Mouse (Mus musculus): ENCODE measurements at regions not wholly inside any gene's neighbourhood (a gene's known extent, or its start where the extent isn't known, plus 50 kb on each side); places are given as distances from the start of the nearest gene placed in this dataset.

DNA sequence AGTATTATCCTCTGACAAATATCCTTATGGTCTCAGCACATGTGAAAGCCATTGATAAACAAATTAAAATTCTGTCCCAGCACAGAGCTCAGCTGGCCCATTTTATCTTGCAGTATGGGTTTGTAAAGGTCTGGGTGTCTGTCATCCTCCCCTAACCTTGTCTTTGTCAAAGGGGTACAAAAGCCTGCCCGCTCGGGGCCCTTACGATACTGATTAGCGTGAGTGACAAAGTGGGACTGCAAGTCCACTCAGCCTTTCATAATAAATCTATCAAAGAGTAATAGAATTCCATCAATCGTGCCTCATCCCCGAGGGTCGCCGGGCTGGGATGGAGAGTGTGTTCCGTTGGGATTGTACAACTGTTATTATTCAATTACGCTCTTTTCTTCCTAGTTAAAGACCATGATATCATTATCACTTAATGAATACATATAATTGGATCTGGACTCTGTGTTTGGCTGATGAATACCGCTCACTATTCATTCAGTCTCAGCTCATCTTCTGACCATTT is 82.0 kb upstream of the Foxd3 start:
- Histone ChIP-seq H3K36me3 (ENCODE audit: control insufficient read depth, insufficient read depth, low read length) (no peaks in the 10 kb centered on the region), H3K9me3 (ENCODE audit: control insufficient read depth, low read length) (no peaks in the 10 kb centered on the region), H3K27ac (replicated peaks; ENCODE audit: low read depth, low read length) (no peak overlapping the region), H3K4me1 (ENCODE audit: control insufficient read depth, insufficient read depth, low read length) (peaks cover 8% of the 10 kb centered on the region), H3K9ac (ENCODE audit: low read depth, low read length) (no peak overlapping the region), H3K27me3 (replicated peaks; ENCODE audit: control insufficient read depth, insufficient read depth, low read length) (peaks cover 27% of the 10 kb centered on the region; the same call in 1 of the 2 replicates), H3K4me2 (ENCODE audit: low read depth, low read length) (no peak overlapping the region), H3K4me3 (ENCODE audit: low read depth, low read length) (no peak overlapping the region)
- WGBS: 47% methylated on average over 11 of the region's 11 CpGs
- no peak for ATAC-seq (ENCODE audit: low read depth)
- peak; percentile 10 for DNase-seq (ENCODE audit: low spot score)

DNA sequence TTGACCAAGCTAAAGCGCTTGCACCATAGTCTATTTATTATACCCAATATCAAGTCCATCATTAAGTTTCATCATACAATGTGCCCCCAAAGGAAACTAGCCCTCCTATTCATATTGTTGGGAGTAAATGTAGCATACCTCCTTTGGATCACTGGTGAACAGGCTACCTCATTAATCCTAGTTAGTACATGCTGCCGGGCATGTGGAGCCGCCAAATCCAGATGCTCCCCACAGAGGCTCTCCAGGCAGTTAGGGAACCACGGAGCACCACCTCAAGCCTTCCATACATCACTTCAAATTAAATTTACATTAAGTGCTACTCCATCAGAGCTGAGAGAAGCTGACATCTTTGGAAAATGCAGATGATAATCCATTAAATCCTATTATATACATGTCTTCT is 81.1 kb upstream of the Foxd3 start:
- no peak overlapping the region for H3K27ac ChIP-seq (replicated peaks; ENCODE audit: low read depth, low read length)
- 35% methylated on average over 4 of the region's 4 CpGs for WGBS
- DNase-seq (ENCODE audit: low spot score): peak; percentile 15

DNA sequence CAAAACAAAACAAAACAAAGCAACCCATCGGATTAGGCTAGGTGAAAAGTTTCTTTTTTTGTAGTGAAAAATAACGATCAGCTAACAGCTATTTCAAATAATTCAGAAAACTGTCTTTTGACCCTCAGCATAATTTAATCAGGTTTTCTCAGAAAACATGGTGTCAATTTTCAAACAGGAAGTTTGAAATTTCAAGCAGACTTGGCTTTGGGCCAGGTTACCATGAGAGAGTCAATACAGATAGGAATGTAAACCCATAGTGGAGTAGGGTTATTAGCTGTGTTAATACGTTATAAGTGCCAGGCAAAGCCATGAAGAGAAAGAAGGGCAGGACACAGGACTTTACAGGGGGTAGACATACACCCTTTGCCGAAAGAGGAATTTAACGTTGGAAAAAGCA is 58.3 kb upstream of the Foxd3 start:
- no peaks in the 10 kb centered on the region for H3K36me3 ChIP-seq (ENCODE audit: control insufficient read depth, insufficient read depth, low read length)
- H3K4me1 ChIP-seq (ENCODE audit: control insufficient read depth, insufficient read depth, low read length): no peaks in the 10 kb centered on the region
- no peak overlapping the region for H3K4me2 ChIP-seq (ENCODE audit: low read depth, low read length)
- H3K4me3 ChIP-seq (ENCODE audit: low read depth, low read length): no peak overlapping the region
- ATAC-seq (ENCODE audit: low read depth): no peak
- DNase-seq (ENCODE audit: low spot score): peak; percentile 39
- 53% methylated on average over 5 of the region's 5 CpGs for WGBS
- H3K27me3 ChIP-seq (replicated peaks; ENCODE audit: control insufficient read depth, insufficient read depth, low read length): no peaks in the 10 kb centered on the region
- H3K9me3 ChIP-seq (ENCODE audit: control insufficient read depth, low read length): no peaks in the 10 kb centered on the region
- H3K9ac ChIP-seq (ENCODE audit: low read depth, low read length): no peak overlapping the region
- no peak overlapping the region for H3K27ac ChIP-seq (replicated peaks; ENCODE audit: low read depth, low read length)

More for the DNA sequence above, 81.1 kb upstream of the Foxd3 start:
- no peak overlapping the region for H3K9ac ChIP-seq (ENCODE audit: low read depth, low read length)
- H3K4me1 ChIP-seq (ENCODE audit: control insufficient read depth, insufficient read depth, low read length): peaks cover 8% of the 10 kb centered on the region
- ATAC-seq (ENCODE audit: low read depth): no peak
- no peaks in the 10 kb centered on the region for H3K9me3 ChIP-seq (ENCODE audit: control insufficient read depth, low read length)
- H3K4me3 ChIP-seq (ENCODE audit: low read depth, low read length): no peak overlapping the region
- H3K27me3 ChIP-seq (replicated peaks; ENCODE audit: control insufficient read depth, insufficient read depth, low read length): peaks cover 27% of the 10 kb centered on the region; the same call in 1 of the 2 replicates
- no peaks in the 10 kb centered on the region for H3K36me3 ChIP-seq (ENCODE audit: control insufficient read depth, insufficient read depth, low read length)
- H3K4me2 ChIP-seq (ENCODE audit: low read depth, low read length): no peak overlapping the region

DNA sequence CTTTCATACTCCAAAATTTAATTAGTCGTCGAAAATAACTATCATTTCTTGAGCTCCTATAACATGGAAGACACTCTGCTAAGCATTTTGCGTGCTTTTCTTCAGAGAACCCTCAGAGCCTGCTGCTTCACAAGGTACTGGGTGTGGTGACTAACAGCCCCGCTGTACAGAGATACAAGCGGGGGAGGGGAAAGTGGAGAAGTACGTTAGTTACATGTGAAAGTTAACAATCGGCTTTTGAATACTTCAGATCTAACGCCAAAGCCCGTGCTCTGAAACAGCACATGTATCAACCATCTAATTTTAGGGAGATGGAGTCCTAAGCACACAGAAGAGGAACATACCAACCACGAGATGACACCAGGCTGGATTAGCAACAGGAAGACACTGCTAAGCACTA is 55.4 kb upstream of the Foxd3 start:
- peak overlapping the region; percentile 12; the same call in 1 of the 2 replicates for H3K4me3 ChIP-seq (ENCODE audit: low read depth, low read length)
- no peaks in the 10 kb centered on the region for H3K27me3 ChIP-seq (replicated peaks; ENCODE audit: control insufficient read depth, insufficient read depth, low read length)
- H3K27ac ChIP-seq (replicated peaks; ENCODE audit: low read depth, low read length): no peak overlapping the region
- DNase-seq (ENCODE audit: low spot score): peak; percentile 20
- peak overlapping the region; percentile 18 for H3K4me2 ChIP-seq (ENCODE audit: low read depth, low read length)
- H3K9me3 ChIP-seq (ENCODE audit: control insufficient read depth, low read length): no peaks in the 10 kb centered on the region
- no peaks in the 10 kb centered on the region for H3K36me3 ChIP-seq (ENCODE audit: control insufficient read depth, insufficient read depth, low read length)
- ATAC-seq (ENCODE audit: low read depth): no peak
- H3K9ac ChIP-seq (ENCODE audit: low read depth, low read length): no peak overlapping the region; the same call in 1 of the 2 replicates
- 40% methylated on average over 10 of the region's 10 CpGs for WGBS
- H3K4me1 ChIP-seq (ENCODE audit: control insufficient read depth, insufficient read depth, low read length): no peaks in the 10 kb centered on the region

DNA sequence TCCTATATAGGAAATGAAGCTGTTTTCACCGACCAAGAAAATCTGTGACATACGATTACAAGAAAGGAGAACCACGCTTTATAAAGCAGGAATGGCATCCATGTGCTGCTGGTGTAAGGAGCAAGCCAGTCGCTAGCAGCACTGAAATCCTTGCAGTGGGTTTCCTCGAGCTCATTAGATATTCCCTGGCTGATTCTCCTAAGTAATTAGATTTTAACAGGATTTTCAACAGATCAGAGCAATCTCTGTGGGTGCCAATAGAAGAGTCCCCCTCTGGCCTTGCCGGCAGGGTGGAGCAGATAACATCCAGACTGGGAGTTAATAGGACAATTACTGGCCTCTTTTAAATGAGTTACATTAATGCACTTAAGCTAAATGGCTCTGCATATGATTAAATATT is 54.6 kb upstream of the Foxd3 start:
- no peaks in the 10 kb centered on the region for H3K36me3 ChIP-seq (ENCODE audit: control insufficient read depth, insufficient read depth, low read length)
- ATAC-seq (ENCODE audit: low read depth) (no peak), DNase-seq (ENCODE audit: low spot score) (no peak)
- H3K4me1 ChIP-seq (ENCODE audit: control insufficient read depth, insufficient read depth, low read length): no peaks in the 10 kb centered on the region
- peak overlapping the region; percentile 18; the same call in 1 of the 2 replicates for H3K4me2 ChIP-seq (ENCODE audit: low read depth, low read length)
- WGBS: 22% methylated on average over 6 of the region's 6 CpGs
- no peaks in the 10 kb centered on the region for H3K27me3 ChIP-seq (replicated peaks; ENCODE audit: control insufficient read depth, insufficient read depth, low read length)
- no peaks in the 10 kb centered on the region for H3K9me3 ChIP-seq (ENCODE audit: control insufficient read depth, low read length)
- no peak overlapping the region for H3K27ac ChIP-seq (replicated peaks; ENCODE audit: low read depth, low read length)
- peak overlapping the region; percentile 12; the same call in 1 of the 2 replicates for H3K4me3 ChIP-seq (ENCODE audit: low read depth, low read length)
- H3K9ac ChIP-seq (ENCODE audit: low read depth, low read length): no peak overlapping the region
